Mouse (Mus musculus) heart, postnatal 25 days (tissue): ENCODE measurements around the gene Ehd1. TPM values are rescaled to one million over a fixed set of nuclear protein-coding genes. Genes with fewer than 3 reads are reported as not detected.
"Not testable (repeated sequence)": the region's sequence is repeated elsewhere in the genome, so short reads cannot be mapped to it uniquely, and the experiment has no call there.

Source experiments
- DNase-seq: peaks from one replicate; pipeline ENCODE4 v3.0.0; 2022; ENCODE audit warnings: low spot score
- intact Hi-C: fragments of 180-260 bp; cut with DNase I; formaldehyde crosslinking; loops from one replicate; pipeline ENCODE4 v1.15.1; 2025
- total RNA-seq, 2 experiments: library from RNA; stranded (reverse); gene quantifications; 2 replicates each; pipeline ENCODE4 v1.2.3; 2021

Gene Ehd1
- total RNA-seq, 2 experiments from 2014 or later = 119 to 139 TPM

DNA sequence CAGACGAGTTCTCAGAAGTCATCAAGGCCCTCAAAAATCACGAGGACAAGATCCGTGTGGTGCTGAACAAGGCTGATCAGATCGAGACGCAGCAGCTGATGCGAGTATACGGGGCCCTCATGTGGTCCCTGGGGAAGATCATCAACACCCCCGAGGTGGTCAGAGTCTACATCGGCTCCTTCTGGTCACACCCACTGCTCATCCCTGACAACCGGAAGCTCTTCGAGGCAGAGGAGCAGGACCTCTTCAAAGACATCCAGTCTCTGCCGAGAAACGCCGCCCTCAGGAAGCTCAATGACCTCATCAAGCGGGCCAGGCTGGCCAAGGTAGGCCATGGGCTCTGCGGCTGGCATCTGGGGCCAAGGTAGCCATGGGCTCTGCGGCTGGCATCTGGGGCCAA, 17.8 kb downstream of the Ehd1 start:
- no peak for DNase-seq
- intact Hi-C loops = no loop called here

DNA sequence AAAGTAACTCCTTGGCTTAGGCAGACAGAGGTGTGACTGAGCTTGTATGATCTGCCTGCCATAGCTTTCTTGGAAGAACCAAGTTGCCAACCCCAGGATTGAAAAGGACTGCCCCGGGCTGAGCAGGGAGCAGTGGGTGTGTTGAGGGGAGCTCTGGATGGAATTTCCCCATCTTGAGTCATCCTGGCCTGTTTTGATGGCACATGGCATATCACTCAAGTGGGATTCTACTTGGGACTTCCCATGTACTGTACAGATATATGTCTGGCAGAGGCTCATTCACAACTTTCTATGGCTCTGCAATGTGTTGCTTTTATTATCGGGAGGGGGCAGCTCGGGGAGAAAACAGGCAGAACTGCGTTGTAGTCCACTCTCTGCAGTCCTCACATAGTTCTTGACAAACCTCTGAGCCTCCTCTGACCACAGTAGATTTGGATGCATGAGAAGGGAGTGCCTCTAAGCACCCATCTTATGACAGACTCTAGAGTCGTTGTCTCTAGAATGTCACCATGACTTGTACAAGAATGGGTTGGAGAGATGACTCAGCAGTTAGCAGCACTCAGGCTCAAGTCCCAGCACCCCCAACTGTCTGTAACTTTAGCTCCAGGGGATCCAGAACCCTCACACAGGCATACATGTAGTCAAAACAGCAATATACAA, 20.2 kb downstream of the Ehd1 start:
- no peak for DNase-seq
- intact Hi-C loops = no loop called here

DNA sequence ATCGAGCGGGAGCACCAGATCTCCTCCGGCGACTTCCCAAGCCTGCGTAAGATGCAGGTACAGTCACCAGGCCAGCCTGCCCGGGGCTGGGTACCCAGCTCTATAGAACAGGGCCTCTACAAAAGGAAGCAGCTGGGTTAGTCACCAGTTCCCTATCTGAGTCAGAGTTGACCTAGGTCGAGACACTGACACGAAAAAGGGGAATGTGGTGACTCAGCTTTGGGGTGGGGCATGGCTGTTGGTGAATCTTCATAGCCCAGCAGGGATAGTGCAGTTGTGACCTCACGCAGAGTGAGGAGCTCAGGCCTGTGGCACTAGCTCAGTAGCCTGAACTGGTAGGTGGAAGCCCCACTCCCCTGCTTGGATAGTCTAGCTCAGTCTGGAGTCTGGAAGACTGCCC, 21.1 kb downstream of the Ehd1 start:
- peak; percentile 60 for DNase-seq
- intact Hi-C loops = no loop called here

DNA sequence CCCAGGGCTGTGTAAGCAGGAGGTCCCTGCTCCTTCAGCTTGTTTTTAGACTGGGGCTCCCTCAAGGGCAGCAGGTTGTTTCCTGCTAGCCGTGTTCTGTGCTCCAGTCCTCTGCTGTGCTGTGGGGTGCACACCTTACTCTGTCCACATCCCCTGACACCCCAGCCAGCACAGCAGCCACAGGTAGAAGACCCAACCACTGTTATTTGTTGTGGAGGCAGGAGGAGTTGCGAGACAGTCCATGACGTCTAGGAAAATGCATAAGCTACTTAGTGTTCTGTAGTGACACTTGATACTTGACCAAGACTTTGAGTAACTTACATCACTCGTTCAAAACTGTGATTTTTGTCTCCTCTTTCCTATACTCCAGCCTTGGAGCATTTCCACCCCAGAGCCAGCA, 22.5 kb downstream of the Ehd1 start:
- intact Hi-C loops = no loop called here
- no peak for DNase-seq

DNA sequence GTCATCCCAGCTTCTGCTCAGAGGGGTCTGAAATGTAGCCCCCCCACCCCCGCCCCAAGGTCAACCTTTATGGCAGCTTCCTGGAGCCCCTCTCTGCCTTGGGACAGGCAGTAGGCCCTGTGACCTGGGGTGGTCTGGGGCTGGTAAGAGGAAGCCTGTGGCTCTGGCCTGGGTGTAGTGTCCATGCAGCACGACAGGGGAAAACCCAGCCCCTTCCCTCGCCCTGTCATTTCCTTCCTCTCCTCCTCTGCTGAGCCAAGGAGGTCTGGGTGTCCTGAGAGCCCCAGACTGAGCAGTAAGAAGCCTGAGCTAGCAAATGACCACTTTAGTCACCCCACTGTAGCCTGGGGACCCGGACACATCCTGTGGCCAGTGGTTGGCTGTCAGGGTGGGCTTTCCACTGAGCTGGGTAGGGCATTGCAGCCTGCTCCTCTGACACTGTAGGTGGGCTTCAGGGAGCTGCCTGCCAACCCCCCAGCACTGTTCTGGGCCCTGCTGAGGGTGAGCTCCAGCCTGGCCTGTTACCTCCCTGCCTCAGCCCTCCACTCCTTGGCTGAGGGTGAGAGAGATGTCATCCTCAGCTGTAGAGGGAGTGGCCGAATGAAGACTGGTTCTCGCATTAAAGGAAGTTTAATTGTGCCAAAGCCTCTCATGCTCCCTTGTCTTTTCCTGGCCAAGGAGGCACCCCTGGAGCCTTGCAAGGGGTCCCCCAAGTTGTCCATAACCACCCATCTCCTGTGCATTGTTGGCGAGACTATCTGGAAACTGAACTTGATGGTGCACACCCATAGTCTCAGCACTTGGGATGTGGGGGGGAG, 23.1 kb downstream of the Ehd1 start:
- intact Hi-C loops = no loop called here

DNA sequence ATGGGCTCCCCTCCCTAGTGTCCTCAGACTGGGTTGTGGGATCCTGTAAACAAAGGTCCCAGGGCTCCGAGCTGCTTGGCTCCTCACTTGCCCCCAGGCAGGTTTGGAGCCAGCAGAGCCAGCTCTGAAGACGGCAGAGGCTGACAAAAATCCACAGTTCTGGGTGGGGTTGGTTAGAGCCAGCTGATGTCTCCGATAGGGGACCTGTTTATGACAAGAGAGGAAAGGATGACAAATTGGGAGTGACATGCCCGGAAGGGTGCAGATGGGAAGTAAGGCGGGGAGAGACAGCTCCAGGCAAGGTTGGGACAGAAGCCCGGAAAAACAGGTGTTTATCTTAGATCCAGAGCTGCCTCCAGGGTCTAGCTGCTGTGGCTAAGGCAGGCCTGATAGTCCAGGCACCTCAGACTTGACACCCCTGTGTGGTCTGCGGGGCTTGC, 23.9 kb downstream of the Ehd1 start:
- intact Hi-C loops = no loop called here
- DNase-seq = peak; percentile 70

More for the DNA sequence above, 23.1 kb downstream of the Ehd1 start:
- peak; percentile 49 for DNase-seq

DNA sequence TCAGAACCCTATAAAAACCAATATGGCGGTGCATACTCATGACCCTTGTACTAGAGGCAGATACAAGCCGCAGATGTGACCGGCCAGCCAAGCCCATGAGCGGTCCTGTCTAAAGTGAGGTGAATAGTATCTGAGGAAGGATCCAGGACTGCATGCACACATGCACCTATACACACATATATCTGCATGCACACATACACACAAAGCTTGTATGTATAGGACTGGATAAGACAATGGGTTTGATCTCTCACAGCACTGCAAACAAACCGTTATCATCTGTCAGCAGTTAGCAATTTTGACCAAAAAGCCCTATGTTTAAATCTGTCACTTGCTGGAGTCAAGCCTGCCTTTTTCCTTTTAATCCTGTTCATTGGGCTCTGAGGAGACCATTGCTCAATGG, 25.6 kb downstream of the Ehd1 start:
- intact Hi-C loops = no loop called here
- no peak for DNase-seq

DNA sequence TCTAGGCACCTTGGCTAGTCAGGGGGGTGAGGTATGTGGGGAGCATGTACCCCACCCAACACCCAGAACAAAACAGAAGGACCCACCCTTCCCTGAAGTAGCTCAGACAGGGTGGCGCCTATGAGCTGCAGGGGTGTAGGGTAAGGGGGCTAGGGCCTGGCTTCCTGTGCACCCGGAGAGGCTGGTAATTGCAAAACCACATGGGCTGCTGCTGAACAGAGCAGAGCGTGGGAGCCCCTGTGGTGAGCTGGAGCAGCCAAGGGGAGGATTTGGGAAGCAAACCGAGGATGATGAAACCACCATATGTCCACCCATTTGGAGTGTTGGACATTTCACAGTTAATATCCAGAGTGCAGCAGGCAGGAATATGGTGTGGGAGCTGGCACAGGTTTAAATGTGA, 26.0 kb downstream of the Ehd1 start:
- intact Hi-C loops = no loop called here
- peak; percentile 77 for DNase-seq

DNA sequence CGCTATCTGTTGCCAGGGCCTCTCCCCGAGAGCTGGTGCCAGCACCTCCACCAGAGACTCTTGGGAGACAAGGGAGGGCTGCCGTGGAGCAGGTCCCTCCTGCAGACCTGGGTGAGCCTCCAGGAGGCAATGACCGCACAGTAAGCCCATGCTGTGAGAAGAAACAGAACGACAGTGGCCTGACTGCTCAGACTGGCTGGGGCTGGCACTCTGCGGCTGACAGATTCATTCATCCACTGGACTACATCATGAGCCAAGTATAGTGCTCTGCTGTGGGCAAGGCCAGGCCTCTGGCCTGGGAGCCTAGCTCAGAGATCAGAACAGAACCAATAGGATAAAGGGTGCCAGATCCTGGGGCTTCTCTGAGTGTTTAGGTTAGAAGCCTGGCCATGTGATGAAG, 27.3 kb downstream of the Ehd1 start:
- DNase-seq = no peak
- intact Hi-C loops = loop anchor here (1.0 kb wide), 1 partner anchor 36 kb away; no protein-coding TSS in a partner anchor

DNA sequence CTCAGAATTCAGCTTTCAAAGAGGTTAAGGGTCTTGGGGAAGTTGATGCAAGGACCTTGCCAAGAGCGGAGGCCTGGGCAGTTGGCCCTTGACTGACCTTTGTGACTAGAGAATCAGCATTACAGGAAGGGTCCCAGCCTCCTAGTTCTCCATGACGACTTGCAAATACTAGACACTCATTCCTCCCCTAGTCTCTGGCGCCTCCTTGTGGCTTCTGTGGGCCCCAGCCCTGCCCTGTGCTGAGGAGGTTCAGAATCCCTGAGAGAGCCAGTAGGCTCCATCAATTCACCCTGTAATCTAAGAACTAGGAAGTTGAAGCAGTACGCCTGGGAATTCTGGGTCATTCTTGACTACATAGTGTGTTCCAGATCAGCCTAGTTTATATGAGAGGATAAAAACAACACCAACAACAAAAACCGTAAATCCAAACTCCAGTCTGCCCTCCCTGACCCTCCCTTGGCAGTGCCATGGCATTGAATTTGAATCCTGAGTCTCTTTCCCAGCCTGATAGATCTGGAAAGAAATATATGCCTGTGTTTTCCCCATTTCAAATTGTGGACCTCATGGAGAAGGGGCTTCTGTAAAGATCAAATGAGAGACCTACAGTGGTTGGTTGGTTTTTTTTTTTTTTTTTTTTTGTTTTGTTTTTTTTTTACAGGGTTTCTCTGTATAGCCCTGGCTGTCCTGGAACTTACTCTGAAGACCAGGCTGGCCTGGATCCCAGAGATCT, 28.4 kb downstream of the Ehd1 start:
- intact Hi-C loops = loop anchor here (1.0 kb wide), 1 partner anchor 37 kb away; no protein-coding TSS in a partner anchor
- DNase-seq = peak; percentile 84

DNA sequence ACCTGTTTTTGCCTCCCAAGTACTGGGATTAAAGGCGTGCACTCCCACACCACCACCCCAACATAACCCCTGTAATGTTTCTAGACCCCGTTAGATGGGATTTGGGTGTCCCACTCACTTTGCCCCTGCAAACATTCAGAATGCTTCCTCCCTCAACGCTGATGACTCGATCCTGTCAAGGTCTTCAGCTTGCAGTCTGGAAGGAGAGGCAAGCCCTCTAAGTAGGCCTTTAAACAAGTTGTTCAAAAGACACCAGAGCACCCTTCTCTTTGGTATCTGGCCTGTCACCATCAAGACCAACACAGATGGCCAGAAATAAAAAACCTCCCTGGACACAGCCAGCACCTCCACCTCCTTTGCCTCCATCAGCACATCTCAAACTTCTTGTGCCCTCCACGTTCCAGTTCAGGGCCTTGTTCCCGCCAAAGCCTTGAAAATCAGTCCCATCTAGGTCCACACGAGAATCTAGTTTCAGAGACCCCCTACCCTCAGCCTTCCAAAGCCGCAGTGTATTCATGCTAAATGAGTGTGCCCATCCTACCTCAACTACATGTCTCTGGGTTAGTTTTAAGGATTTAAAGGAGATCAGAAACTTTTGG, 29.1 kb downstream of the Ehd1 start:
- DNase-seq = no peak
- intact Hi-C loops = loop anchor here (2.0 kb wide), 1 partner anchor 25 kb away; no protein-coding TSS in a partner anchor

DNA sequence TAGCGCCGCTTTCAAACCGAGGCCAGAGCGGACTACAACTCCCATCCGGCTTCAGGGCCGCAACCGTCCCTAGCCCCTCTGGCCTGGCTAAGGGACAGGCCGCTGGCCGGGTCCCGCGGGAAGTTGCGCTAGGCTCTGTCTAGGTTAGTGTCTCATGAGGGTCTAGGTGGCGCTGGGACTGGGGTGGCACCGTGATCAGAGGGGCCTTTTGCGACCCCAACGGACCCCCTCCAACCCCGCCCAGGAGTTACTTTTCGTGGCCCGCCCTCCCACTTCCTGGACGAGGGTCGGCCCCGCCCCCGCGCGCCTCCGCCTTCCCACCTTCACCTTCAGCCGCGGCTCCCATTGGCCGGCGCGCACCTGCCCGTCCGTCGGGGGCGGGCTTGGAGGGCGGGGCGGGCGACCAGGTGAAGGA, 29.6 kb downstream of the Ehd1 start, which contains the start of gene Cdc42bpg:
Cdc42bpg (plus strand) TSS at position 320 of the 415 bp plus-strand sequence.
- DNase-seq = peak; percentile 76
- intact Hi-C loops = loop anchor here (2.0 kb wide), 1 partner anchor 25 kb away; no protein-coding TSS in a partner anchor

DNA sequence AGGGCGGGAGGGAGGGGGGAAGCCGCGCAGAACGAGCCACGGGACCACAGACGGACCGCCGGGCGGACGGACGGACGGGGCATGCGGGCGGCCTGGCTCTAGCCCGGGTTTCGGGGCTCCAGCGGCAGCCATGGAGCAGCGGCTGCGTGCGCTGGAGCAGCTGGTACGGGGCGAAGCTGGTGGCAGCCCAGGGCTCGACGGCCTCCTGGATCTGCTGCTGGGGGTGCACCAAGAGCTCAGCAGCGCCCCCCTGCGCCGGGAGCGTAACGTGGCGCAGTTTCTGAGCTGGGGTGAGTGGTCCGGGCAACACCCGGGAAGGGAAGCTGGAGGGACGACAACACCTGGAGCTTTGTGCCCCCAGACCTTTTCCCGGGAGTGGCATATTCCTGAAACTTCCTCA, 30.1 kb downstream of the Ehd1 start:
- DNase-seq = peak; percentile 58
- intact Hi-C loops = loop anchor here (2.0 kb wide), 1 partner anchor 24 kb away; no protein-coding TSS in a partner anchor

DNA sequence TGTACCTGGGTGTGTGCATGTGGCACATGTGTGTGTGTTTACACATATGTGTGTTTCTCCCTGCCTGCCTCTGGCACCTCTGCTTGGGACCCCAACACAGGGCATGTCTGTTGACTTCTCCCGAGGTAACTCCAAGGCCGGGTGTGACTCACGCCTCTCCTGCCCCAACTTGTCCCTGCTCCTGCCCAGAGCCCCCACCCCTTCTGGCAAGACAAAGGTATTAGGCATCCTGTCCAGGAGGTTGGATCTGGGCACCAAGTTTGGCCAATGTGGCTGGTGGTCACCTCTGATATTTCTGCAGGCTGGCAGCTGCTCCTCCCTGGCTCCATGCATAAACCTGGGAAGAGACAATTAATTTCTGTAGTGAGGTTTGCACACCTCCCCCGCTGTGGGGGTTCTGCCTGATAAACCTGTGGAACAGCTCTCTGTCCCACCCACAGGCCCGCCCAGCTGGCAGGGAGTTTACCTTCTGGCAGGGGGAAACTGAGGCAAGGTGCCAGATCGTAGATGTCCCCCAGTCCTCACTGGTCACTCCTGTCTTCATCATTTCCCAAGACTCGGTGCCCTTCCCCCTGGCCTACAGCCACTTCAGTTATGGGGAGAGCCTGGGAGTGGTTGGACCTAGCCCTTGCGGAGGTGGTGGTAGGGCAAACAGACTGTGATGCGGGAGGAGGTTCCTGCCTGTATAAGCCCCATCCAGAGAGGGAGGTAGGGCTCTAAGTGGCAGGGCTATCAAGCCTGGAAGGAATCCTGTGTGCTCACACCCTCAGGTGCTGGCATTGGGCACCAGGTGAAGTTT, 31.4 kb downstream of the Ehd1 start:
- intact Hi-C loops = loop anchor here (2.0 kb wide), 1 partner anchor 23 kb away; no protein-coding TSS in a partner anchor
- no peak for DNase-seq

DNA sequence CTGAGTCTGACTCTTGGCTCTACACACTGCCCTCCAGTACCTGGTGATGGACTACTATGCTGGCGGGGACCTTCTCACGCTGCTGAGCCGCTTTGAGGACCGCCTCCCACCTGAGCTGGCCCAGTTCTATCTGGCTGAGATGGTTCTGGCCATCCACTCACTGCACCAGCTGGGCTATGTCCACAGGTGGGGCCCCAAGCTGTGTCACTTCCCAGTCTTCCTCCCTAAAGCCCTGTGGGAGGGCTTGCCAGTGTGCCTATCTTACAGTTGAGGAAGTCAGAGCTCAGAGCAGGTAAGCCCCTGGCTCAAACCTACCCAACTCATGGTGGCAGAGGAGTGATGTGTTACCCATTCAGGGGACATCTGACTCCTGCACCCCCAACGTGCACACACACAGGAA, 33.7 kb downstream of the Ehd1 start:
- DNase-seq = no peak
- intact Hi-C loops = no loop called here

DNA sequence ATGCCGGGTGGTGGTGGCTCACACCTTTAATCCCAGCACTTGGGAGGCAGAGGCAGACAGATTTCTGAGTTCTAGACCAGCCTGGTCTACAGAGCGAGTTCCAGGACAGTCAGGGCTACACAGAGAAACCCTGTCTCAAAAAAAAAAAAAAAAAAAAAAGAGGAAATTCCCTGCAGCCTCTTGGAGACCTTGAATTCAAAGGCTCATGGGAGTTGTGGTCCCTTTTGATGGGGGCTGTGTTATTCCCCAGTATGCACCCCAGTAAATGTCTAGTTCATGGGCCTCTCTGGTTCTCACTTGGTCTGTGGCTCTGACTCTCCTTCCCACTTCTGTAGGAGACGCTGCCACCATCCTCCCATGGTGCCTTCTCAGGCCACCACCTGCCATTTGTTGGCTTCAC, 35.3 kb downstream of the Ehd1 start:
- intact Hi-C loops, DNase-seq: not testable (repeated sequence)

DNA sequence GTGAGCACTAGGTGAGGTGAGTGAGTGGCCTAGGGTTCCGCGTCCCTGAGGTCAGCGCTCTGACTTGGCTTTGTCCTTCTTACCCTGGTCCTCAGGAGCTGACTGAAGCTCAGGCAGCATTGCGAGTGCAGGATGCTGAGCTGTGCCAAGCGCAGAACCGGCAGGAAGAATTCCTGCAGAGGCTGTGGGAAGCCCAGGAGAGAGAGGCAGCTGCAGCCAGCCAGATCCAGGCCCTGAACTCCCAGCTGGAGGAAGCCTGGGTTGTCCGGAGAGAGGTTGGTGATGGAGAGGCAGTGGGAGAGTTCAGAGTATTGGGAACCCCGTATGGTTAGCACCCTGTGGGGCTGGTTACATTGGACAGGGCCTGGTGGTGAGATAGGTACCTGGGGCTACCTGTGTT, 37.3 kb downstream of the Ehd1 start:
- intact Hi-C loops = no loop called here
- no peak for DNase-seq

DNA sequence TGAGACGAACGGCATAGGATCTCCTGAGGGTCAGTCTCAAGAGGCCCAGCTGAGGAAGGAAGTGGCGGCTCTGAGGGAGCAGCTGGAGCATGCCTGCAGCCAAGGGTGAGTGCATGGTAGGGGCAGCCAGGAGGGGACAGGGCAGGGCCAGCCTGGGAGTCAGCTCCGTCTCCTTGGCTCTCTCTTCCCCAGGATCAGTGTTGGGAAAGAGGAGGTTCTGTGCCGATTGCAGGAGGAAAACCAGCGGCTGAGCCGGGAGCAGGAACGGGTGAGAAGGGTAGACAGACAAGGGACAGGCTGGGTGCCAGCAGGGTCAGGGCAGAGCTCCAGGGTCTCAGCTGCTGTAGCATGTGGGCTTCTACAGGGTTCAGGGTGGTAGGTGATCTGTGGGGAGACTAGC, 38.0 kb downstream of the Ehd1 start:
- intact Hi-C loops = no loop called here
- no peak for DNase-seq

DNA sequence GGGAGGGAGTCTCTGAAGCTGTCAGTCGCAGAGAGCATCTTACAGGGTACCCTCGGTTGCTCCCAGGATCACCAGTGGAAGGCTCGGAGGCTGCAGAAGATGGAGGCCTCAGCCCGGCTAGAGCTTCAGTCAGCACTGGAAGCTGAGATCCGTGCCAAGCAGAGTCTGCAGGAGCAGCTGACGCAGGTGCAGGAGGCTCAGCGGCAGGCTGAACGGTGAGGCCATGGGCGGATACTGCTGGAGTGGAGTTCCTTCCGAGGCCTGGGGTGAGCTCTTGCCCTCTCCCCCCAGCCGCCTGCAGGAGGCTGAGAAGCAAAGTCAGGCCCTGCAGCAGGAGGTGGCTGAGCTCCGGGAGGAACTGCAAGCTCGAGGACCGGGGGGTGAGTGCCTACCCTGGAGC, 39.0 kb downstream of the Ehd1 start:
- intact Hi-C loops = no loop called here
- DNase-seq = no peak
